In genomic region chr1:136540407-136540895, GRCm38 (mm10) we compare ENCODE assay signal across 10 mouse cellular contexts.
DNase-seq lines count a peak whose midpoint lies in the region; ATAC-seq lines count a peak whose summit lies in the region.
"Had no signal": no experiment of that assay in that cellular context is flagged by ENCODE, and none has a peak within 500 bp of the region (broad histone marks: within the 10 kb centered on the region; RNA-seq: fewer than 3 reads in every experiment).

No protein-coding gene starts in this region.

- peak; percentile 54 for ATAC-seq in frontal cortex, adult (ENCODE audit: low TSS enrichment)
- ATAC-seq: midbrain, embryonic 16.5 days had no signal

- intact Hi-C loops in heart, postnatal 14 days (cut with DNase I): no loop called here

- DNase-seq in frontal cortex, postnatal 10 days (ENCODE audit: low spot score in 2 of 2): no peak
- peak; percentile 29 for DNase-seq in retina, postnatal 1 day
- no peak for DNase-seq in retina, embryonic 14.5 days (ENCODE audit: low spot score)
- DNase-seq in heart, postnatal 14 days: peak; percentile 25 to 36
- DNase-seq in right cerebral cortex, adult 18-20 months: no peak
- DNase-seq in lung, postnatal 4 days: no peak
- DNase-seq in lung, postnatal 25 days (ENCODE audit: low spot score): no peak
- DNase-seq: layer of hippocampus, postnatal 36 days had no signal

Comparison
In these comparisons a context has a peak if more than half of its experiments do, and no peak if none do; other contexts are left out.
1. DNase-seq: peak in retina, postnatal 1 day (single experiment) and heart, postnatal 14 days (2 of 2); none in frontal cortex, postnatal 10 days (0 of 2), retina, embryonic 14.5 days (single experiment), right cerebral cortex, adult 18-20 months (single experiment), lung, postnatal 4 days (0 of 2) and lung, postnatal 25 days (single experiment).